Mouse (Mus musculus) right cerebral cortex, postnatal 36 days (tissue): ENCODE data around the gene Polr2b.

Source experiments
- DNase-seq, 2 experiments: peaks; one replicate each; pipeline ENCODE4 v3.0.0; 2022; ENCODE audit warnings: low spot score in 2 of 2, mixed read lengths in 1 of 2

Polr2b gene

DNA sequence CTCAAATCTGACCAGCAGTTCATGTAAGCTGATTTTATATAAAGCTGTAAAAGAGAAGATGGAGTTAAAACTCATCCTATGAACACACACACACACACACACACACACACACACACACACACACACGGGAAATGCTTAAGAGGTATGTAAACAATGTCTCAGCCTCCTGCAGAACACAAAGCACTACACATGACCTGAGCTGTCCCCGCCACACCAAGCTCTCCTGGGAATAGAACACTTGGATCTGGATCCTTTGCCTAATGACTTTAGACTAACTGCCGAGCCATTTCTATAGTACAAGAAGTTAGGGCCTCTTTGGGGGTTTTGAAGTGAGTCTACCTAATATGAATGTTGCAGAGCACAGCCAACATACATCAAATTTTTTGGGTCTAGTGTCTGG lies 52.2 kb downstream of the Polr2b start:
- DNase-seq = no peak

DNA sequence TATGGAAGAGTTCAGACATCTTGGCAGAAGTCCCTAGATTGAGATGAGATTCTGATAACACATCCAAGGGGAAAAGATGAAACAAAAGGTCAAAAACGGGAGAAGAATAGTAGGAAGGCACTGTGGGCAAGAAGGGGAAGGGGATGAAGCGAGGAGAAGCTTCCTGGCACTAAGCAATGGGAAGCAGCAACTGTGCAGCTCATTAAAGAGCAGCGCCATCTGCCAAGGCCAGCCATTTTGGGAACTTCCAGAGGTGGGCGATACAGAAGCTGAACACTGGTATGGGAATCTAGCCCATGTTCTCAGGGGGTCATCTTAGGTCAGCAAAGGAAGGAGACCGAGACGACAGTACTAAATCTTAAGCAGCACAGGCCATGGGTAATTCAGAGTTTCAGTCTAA lies 53.7 kb downstream of the Polr2b start:
- DNase-seq = peak in 1 of 2 experiments; percentile 41

GRCm38 (mm10) chr5:77364443-77365038 lies 54.6 kb downstream of the Polr2b start:
- DNase-seq = no peak

DNA sequence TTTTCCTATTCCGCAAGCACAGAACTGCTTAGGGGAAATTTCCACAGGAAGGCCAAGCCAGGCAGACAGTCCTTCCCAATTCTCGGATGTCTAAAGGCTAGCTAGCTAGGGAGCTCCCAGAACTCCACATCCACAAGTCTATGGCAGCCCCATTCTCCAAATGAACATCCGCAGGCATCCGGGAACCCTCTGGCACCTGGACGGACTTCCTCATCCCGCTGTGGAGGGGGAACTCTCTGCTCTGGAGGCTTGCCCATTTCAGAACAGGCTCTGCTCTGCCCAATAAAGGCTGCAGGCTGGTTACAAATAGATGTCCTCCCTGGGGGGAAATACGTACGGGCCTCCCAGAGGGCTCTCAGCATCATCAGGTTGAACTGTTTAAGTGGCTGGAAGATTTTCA lies 56.4 kb downstream of the Polr2b start:
- DNase-seq = no peak

DNA sequence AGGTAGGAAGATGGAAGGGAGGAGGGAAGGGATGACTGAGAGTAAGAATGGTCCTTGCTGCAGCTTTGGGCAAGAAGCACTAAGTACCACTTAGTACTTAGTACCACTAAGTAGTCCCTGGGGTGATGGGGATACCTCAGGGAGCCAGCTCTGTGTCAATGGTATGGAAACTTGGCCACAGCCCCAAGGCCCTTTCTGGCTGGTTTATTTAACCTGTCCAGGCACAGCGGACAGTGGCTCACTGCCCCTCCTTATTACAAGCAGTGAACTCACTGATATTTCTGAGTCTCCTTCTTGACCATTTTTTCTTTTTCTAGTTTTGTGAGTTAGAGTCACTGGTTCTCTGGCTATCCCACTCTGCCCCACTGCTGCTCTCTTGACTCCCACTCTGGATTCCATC lies 57.2 kb downstream of the Polr2b start:
- no peak for DNase-seq

DNA sequence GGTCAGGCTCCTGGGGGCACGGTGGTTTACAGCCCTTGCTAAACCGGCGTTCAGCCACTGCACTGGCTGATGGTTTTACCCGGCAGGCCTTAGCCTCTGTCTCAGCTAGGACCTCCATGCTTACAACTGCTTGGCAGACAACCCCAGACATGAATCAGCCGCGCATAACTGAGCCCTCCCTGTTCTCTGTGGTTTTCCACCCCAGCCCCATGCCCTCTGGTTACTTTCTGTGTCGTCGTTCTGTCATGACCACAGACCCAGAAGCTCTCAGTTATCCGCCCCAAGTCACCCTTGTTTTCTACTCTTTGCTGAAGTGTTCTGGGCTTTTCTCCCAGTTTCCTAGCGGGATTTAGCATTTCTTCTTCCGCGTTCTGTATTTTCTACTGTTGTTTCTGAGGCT lies 57.7 kb downstream of the Polr2b start:
- DNase-seq = no peak

DNA sequence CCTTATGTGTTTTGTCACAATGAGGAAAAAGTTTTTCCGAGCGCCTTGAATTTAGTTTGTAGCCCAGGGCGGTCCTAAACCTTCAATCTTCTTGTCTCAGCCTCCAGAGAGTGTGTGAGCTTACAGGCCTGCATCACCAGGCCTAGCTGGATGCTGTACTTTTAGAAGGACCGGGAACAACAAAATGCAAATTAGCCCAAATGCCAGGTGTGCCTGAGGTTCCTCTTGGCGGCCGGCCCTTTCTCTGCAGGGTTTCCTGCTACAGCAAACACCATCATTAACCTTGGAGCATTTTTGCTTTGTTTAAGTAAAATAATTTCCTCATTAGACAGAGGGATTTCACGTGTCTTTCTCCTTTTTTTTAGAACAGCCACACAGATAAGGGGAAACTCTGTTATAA lies 58.2 kb downstream of the Polr2b start:
- no peak for DNase-seq

GRCm38 (mm10) chr5:77369394-77369793 lies 59.4 kb downstream of the Polr2b start:
- no peak for DNase-seq

- DNase-seq = no peak
These were observed 60.5 kb downstream of the Polr2b start for GRCm38 (mm10) chr5:77370378-77370892.

GRCm38 (mm10) chr5:77372242-77372641 lies 62.3 kb downstream of the Polr2b start:
- DNase-seq = no peak

DNA sequence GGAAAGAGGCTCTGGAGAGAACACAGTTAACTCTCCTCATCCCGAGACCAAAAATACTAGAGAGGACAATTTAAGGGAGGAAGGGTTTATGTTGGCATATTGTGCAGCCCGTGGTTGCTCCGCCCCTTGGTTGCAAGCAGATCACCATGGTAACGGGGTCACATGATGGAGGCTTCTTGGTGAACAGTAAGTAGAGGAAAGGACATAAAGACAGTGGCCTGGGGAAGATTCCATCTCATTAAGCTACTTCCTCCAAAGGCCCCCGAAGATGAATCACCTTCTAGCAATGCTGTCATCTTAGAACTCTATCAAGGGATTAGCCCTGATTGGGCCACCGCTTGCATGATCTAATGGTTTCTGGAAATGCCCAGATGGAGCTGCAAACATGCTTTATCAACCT lies 62.8 kb downstream of the Polr2b start:
- no peak for DNase-seq

DNA sequence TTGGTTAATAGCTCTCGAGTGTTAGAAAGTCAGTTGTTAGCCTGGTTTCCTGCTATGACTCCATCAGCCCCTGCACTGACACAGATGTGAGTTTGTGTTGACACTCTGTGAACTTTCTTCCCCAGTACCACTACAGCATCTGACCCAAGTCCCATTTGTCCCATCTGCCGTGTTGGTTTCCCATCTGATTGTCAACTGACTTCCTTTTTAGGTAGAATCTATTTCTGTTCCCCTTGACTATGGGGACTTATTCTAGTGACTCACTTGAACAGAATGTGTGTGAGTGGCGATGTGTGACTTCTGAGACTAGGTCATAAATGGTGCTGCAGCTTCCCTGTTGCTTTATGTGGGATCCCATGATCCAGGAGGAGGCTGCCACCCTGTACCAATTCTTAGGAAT lies 65.0 kb downstream of the Polr2b start:
- no peak for DNase-seq

DNA sequence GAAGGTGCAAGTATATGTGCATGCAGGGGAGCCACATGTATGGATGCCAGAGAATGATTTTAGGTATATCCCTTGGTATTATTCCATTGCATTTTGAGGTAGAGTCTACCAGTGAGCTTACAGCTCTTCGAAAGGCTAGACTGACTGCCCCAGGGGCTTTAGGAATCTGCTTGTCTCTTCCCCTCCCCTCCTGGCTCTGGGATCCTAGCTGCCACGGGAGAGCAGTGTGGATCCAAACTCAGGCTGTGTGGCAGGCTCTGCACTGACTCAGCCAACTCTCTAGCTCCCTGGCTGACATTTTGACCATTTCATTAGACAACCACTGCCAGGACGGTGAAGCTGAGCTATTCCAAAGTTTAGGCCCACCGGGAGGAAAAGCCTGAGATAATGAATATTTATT lies 65.6 kb downstream of the Polr2b start:
- no peak for DNase-seq

- DNase-seq = no peak
These were observed 68.1 kb downstream of the Polr2b start for GRCm38 (mm10) chr5:77378027-77378426.

- no peak for DNase-seq
These were observed 69.6 kb downstream of the Polr2b start for GRCm38 (mm10) chr5:77379434-77380135.

DNA sequence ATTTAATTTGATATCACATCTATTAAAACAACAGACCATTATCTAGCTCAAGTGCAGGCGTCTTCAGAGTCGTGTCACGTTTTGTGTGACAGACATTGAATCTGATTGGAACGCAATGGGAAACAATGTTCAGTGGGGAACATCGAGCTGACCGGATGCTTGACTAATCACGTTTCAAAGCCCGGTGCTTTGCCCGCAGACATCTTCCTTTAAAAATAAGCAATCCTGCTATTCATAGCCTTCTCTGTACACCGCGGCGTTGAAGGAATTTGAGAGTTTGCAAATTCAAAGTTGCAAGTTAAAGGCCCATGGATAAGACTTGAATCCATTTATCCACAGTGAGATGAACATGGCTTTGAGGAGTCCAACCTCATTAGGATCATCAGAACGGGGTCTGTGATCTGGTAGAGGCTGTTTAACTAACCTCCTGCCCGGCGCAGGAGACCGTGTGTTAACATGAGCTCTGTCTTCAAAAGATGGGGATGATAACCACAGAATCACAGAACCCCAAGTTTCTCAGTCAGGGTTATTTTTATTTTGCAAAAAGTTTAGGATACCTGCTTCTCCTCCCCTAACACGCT lies 70.5 kb downstream of the Polr2b start:
- DNase-seq = no peak

GRCm38 (mm10) chr5:77381283-77381682 lies 71.3 kb downstream of the Polr2b start:
- no peak for DNase-seq

DNA sequence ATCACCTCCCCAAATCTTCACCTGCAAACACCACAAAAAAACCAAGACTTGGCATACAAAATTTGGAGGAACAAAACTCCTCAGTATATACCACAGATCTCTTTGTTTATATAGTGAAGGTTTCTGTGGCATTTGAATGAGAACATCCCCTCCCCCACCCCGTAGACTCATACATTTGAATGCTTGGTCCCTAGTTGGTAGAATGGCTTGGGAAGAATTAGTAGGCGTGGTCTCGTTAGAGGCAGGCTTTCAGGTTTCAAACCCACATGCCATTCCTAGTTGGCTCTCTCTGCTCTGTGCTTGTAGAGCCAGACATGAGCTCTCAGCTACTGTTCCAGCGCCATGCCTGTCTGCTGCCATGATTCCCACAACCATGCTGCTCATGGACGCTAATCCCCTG lies 71.7 kb downstream of the Polr2b start:
- no peak for DNase-seq

GRCm38 (mm10) chr5:77383799-77384554 lies 74.0 kb downstream of the Polr2b start:
- no peak for DNase-seq

DNA sequence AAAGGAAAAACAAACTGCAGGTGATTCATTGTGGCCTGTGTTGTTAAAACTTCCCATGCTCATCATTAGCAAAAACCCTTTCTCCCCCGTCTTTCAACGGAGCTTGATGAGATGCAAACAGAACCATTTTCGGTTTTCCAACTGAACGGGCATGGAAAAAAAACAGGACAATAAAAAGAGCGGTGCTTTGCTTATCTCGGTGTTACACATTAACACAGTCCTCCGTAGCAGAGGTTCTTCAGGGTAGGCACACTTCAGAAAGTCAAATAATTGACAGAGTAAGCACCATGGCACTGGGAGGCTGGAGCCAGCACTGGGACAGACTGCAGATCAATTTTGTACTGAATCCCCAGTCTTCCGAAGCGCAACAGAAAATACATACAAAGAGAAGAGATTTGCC lies 74.8 kb downstream of the Polr2b start:
- no peak for DNase-seq

DNA sequence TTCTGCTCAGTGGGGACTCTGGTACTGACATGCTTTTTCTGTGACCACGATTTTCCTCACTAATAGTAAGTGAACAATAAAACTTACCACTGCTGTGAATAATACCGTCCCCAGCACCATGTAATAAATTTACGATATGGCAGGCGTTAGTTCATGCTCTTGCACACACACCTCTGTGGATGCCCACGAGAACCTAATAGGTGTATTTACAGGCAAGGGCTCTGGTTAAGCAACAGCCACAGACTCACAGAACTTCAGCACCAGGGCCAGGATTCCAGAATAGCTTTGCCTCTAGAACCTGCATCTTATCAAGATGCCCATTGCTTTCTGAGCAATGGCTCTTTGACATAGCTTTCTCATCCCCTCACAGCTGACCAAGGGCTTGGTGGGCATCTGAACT lies 75.3 kb downstream of the Polr2b start:
- DNase-seq = no peak

DNA sequence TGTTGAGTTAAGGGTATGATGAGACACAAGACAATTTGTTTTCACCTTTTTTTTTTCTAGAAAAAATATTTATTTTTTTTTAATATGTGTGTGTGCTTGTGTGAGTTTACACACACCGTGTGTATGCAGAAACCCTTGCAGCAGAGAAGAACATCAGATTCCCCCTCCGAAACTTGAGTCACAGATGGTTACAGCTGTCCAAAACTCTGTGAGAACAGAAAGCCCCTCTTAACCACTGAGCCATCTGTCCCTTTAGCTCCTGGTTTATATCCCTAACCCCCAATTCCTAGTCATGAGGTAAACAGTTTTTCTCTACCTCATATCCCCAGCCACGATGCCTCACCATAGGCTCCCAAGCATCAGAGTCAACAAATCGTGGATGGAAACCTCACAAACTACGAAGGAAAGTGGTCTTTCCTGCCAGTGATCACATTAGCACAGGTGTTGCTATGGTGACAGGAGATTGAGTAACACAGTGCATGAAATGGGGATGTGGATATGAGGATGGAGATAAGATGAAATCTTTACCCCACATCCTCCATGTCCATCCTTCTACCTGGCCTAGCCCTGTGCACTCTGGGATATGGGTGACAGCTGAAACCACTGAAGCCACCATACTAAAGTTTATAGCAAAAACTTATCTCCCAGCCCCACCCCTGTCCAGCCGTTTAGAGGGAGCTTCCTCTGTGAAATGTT lies 76.1 kb downstream of the Polr2b start:
- DNase-seq = no peak
